ENCODE assay signal across 9 mouse cellular contexts in the genomic region with DNA sequence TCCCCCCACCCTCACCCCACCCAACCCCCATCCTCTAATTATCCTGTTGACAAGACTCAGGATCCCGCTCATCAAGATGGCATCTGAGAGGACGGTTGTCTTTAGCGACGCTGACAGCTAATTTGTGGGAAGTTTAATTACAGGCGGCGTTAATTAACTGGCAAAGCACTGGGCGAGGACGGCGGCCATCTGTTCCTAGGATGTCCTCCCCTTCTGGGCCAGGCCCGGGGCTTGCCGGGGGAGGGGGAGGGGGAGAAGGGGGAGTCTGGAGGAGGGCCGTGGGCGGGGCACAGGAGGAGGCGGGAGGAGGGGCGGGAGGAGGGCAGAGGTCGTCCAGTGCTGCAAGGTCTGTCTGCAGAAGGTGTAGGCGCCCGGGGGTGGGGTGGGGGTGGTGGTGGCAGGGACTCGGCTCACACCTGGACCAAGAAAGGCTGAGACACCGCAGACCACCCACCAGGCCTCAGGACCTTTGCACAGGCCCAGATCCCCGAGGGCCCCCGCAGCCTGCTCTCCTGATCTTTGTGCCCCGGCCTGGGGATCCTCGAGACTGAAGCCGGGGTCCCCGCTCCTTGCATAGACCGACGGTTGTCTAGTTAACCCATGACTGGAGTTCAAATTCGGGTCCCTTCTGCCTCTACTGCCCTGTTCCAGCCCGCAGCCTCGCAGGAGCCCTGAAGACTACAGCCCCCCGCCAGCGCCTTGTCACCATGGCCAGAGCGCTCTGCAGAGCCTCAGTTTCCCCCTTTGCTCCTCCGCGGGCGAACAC. TPM values are rescaled to one million over a fixed set of nuclear protein-coding genes. Genes with fewer than 3 reads are reported as not detected.
DNase-seq lines count a peak whose midpoint lies in the region; ATAC-seq lines count a peak whose summit lies in the region.
"Had no signal": no experiment of that assay in that cellular context is flagged by ENCODE, and none has a peak within 500 bp of the region (broad histone marks: within the 10 kb centered on the region; RNA-seq: fewer than 3 reads in every experiment).

No protein-coding gene starts in this region.

- no peak for DNase-seq in heart, adult 18-20 months
- peak; percentile 75 for DNase-seq in Muller cell, postnatal 12 days (ENCODE audit: inconsistent ontology term)
- DNase-seq in forebrain, embryonic 10.5 days (ENCODE audit: extremely low spot score, low spot score) = peak; percentile 77
- peak; percentile 86 for DNase-seq in limb, embryonic 10.5 days (ENCODE audit: low spot score)
- peak; percentile 88 for DNase-seq in retina, embryonic 14.5 days (ENCODE audit: low spot score)
- DNase-seq in gastrocnemius, postnatal 4 days (ENCODE audit: low spot score in 2 of 2) = no peak
- no peak for DNase-seq in gastrocnemius, postnatal 14 days

- H3K9ac ChIP-seq in heart, embryonic 12.5 days = no peak overlapping the region

- intact Hi-C loops in gastrocnemius, postnatal 14 days (cut with DNase I; ENCODE audit: low total_unique reads) = no loop called here

- ATAC-seq in heart, embryonic 12.5 days (ENCODE audit: insufficient number of reproducible peaks, low FRiP score) = no peak

- peaks cover 17% of the 10 kb centered on the region; the same call in 1 of the 2 replicates for H3K9me3 ChIP-seq in heart, embryonic 12.5 days (replicated peaks)
- peaks cover 18% of the 10 kb centered on the region for H3K9me3 ChIP-seq in forebrain, embryonic 10.5 days
- H3K9me3 ChIP-seq in limb, embryonic 10.5 days (replicated peaks) = no peaks in the 10 kb centered on the region

- 0 out of 2 replicates have a peak overlapping the region, but pooled peaks have one; percentile 32 for H3K4me3 ChIP-seq in heart, embryonic 12.5 days
- H3K4me3 ChIP-seq in forebrain, embryonic 10.5 days = peak overlapping the region; percentile 38
- H3K4me3 ChIP-seq in limb, embryonic 10.5 days = peak overlapping the region; percentile 31
- H3K4me3 ChIP-seq: myocyte had no signal

- H3K4me1 ChIP-seq in heart, embryonic 12.5 days (replicated peaks) = peaks cover 14% of the 10 kb centered on the region
- peaks cover 66% of the 10 kb centered on the region for H3K4me1 ChIP-seq in forebrain, embryonic 10.5 days
- H3K4me1 ChIP-seq in limb, embryonic 10.5 days = peaks cover 54% of the 10 kb centered on the region

- H3K27me3 ChIP-seq in heart, embryonic 12.5 days (replicated peaks) = peaks cover 62% of the 10 kb centered on the region
- peaks cover 75% of the 10 kb centered on the region for H3K27me3 ChIP-seq in forebrain, embryonic 10.5 days (ENCODE audit: poor library complexity, severe bottlenecking)
- peaks cover 68% of the 10 kb centered on the region for H3K27me3 ChIP-seq in limb, embryonic 10.5 days (ENCODE audit: low read depth, poor library complexity, severe bottlenecking)

- no peaks in the 10 kb centered on the region for H3K36me3 ChIP-seq in heart, embryonic 12.5 days
- no peaks in the 10 kb centered on the region for H3K36me3 ChIP-seq in forebrain, embryonic 10.5 days (replicated peaks)
- H3K36me3 ChIP-seq in limb, embryonic 10.5 days = no peaks in the 10 kb centered on the region

- H3K4me2 ChIP-seq in heart, embryonic 12.5 days = peak overlapping the region; percentile 25; the same call in 1 of the 2 replicates

- WGBS in heart, embryonic 12.5 days = 7% methylated on average over 31 of the region's 37 CpGs
- 6% methylated on average over 31 of the region's 37 CpGs for WGBS in forebrain, embryonic 10.5 days
- 4% methylated on average over 35 of the region's 37 CpGs for WGBS in limb, embryonic 10.5 days

- H3K27ac ChIP-seq in heart, embryonic 12.5 days (ENCODE audit: poor library complexity, severe bottlenecking) = no peak overlapping the region
- peak overlapping the region; percentile 97 for H3K27ac ChIP-seq in forebrain, embryonic 10.5 days
- peak overlapping the region; percentile 58; the same call in 1 of the 2 replicates for H3K27ac ChIP-seq in limb, embryonic 10.5 days

RNA-seq across cellular contexts. Expression of a gene that starts 2.3 kb away (rescaled TPM):
- polyA plus RNA-seq in heart, embryonic 12.5 days (2016; fragmentation: Nextera tagmentation; extraction: Ambion mirVana) = not detected in 2 replicates
- total RNA-seq in heart, adult 18-20 months (2021) = not detected
- polyA plus RNA-seq in forebrain, embryonic 10.5 days (2016; fragmentation: Nextera tagmentation; extraction: Ambion mirVana) = not detected in 2 replicates
- polyA plus RNA-seq in limb, embryonic 10.5 days (2016; fragmentation: Nextera tagmentation; extraction: Ambion mirVana) = not detected in 2 replicates
- not detected for total RNA-seq in gastrocnemius, postnatal 4 days (2021)
- total RNA-seq in gastrocnemius, postnatal 14 days (2021) = not detected
- polyA plus RNA-seq: myocyte had no signal

RNA-seq across cellular contexts. Expression of a gene that starts 33.6 kb away (rescaled TPM):
- 86.8 and 90.2 TPM in 2 replicates for polyA plus RNA-seq in heart, embryonic 12.5 days (2016; fragmentation: Nextera tagmentation; extraction: Ambion mirVana)
- 10 to 100 TPM; 50.3 to 54.3 TPM for total RNA-seq in heart, adult 18-20 months (2021)
- polyA plus RNA-seq in forebrain, embryonic 10.5 days (2016; fragmentation: Nextera tagmentation; extraction: Ambion mirVana) = 80.3 and 91.5 TPM in 2 replicates
- 69.5 and 83.2 TPM in 2 replicates for polyA plus RNA-seq in limb, embryonic 10.5 days (2016; fragmentation: Nextera tagmentation; extraction: Ambion mirVana)
- 100 to 1,000 TPM; 115 TPM for total RNA-seq in gastrocnemius, postnatal 4 days (2021)
- total RNA-seq in gastrocnemius, postnatal 14 days (2021) = 10 to 100 TPM; 38.2 to 44.4 TPM

RNA-seq across cellular contexts. Expression of a gene that starts 44.3 kb away (rescaled TPM):
- polyA plus RNA-seq in heart, embryonic 12.5 days (2016; fragmentation: Nextera tagmentation; extraction: Ambion mirVana) = 0.35 and 0.40 TPM in 2 replicates
- under 1 TPM; 0.20 to 0.23 TPM for total RNA-seq in heart, adult 18-20 months (2021)
- polyA plus RNA-seq in forebrain, embryonic 10.5 days (2016; fragmentation: Nextera tagmentation; extraction: Ambion mirVana) = 1.1 and 1.3 TPM in 2 replicates
- 0.58 and 1.3 TPM in 2 replicates for polyA plus RNA-seq in limb, embryonic 10.5 days (2016; fragmentation: Nextera tagmentation; extraction: Ambion mirVana)
- total RNA-seq in gastrocnemius, postnatal 4 days (2021) = 1 to 10 TPM in 1 of 2 experiments, under 1 TPM in 1; 0.83 to 1.4 TPM
- under 1 TPM; 0.27 to 0.42 TPM for total RNA-seq in gastrocnemius, postnatal 14 days (2021)

Comparison
In these comparisons a context has a peak if more than half of its experiments do, and no peak if none do; other contexts are left out.
1. DNase-seq: peak in Muller cell, postnatal 12 days (single experiment), forebrain, embryonic 10.5 days (single experiment), limb, embryonic 10.5 days (single experiment) and retina, embryonic 14.5 days (single experiment); none in heart, adult 18-20 months (0 of 2), gastrocnemius, postnatal 4 days (0 of 2) and gastrocnemius, postnatal 14 days (single experiment).
2. Peak in every context shown above with its lines, with median percentiles within 50 percentile points of each other: H3K4me3 ChIP-seq.